Mouse (Mus musculus): ENCODE data around the gene Ednra.
A peak's percentile ranks its signal among the peaks of the same experiment; 100 is the strongest.

The Ednra gene

GRCm38 (mm10) chr8:77650646-77651190, 73.5 kb downstream of the Ednra start:
- no peak for DNase-seq (ENCODE audit: low spot score in 2 of 2)

GRCm38 (mm10) chr8:77640093-77640839, 84.0 kb downstream of the Ednra start:
- no peak for DNase-seq (ENCODE audit: low spot score in 2 of 2)

GRCm38 (mm10) chr8:77637593-77637992, 86.7 kb downstream of the Ednra start:
- no peak for DNase-seq (ENCODE audit: low spot score in 2 of 2)

- DNase-seq (ENCODE audit: low spot score in 2 of 2), result no peak
Measured at GRCm38 (mm10) chr8:77634035-77634434, 90.2 kb downstream of the Ednra start.

GRCm38 (mm10) chr8:77633211-77633610, 91.1 kb downstream of the Ednra start:
- DNase-seq (ENCODE audit: low spot score in 2 of 2), result no peak

- DNase-seq (ENCODE audit: low spot score in 2 of 2), result no peak
Measured at GRCm38 (mm10) chr8:77630691-77631090, 93.6 kb downstream of the Ednra start.

GRCm38 (mm10) chr8:77629858-77630537, 94.3 kb downstream of the Ednra start:
- DNase-seq (ENCODE audit: low spot score in 2 of 2), result peak; percentile 84 to 87

GRCm38 (mm10) chr8:77623677-77624209, 100.5 kb downstream of the Ednra start:
- no peak for DNase-seq (ENCODE audit: low spot score in 2 of 2)

- DNase-seq (ENCODE audit: low spot score in 2 of 2), result peak in 1 of 2 experiments; percentile 42
Measured at GRCm38 (mm10) chr8:77617916-77618315, 106.3 kb downstream of the Ednra start.
